Mouse (Mus musculus): ENCODE measurements around the gene Ube2g1.
"Not testable (repeated sequence)": the region's sequence is repeated elsewhere in the genome, so short reads cannot be mapped to it uniquely, and the experiment has no call there.

Gene Ube2g1

DNA sequence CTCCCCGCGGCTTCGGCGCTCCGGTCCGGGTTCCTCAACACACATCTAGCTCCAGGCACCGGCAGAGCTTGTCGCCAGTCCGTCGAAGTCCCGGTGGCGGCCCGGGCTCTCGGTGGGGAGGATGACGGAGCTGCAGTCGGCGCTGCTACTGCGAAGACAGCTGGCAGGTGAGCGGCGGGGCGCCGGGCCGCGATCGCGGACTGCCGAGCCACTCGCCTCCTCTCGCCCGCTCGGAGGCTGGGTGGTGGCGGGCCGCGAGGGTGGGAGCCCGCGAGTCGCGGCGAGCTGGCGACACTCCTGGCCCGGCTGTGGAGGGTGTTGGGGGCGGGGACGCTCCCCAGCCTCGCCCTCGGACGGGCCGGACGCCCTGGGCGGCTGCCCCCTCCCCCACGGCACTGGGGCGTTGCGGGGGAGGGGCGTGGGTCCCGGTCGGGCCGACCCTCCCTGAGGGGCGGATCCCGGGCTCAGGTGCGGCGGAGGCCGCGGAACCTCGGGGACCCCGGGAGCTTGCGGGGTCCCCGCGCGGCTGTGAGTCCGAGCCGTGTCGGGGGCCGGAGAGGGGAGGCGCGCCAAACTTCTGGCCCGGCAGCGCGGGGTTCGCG, 487 bp downstream of the Ube2g1 start:
- DNase-seq = peak; percentile 74

DNA sequence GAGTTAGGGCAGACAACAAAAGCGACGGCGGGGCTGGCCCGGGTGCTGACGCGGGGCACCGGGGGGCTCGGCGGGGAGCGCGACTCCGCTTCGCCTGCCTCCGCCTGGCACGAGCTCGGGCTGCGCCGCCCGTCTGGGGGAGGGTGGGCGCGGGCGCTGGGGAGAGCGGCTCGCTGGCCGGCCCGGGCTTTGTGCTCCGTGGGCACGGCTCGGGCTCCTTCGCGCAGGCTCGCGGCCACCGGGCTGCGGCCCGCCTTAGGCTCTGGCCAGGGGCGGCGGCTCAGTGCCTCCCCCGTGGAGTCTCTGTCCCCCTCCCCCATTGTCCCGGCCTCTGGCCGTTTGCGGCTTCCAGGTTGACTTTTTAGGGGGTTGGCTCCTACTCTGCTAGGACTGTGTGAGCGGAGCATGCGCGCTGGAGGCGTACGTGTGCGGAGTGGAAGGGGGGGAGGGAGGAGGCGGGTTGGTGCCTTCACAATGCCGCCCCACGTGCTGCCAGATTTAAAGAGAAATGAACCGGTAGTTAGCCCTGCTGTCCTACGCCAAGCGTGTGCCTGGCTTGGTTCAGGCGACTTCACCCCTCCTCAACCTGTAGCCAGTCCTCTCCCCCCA, 1.1 kb downstream of the Ube2g1 start:
- DNase-seq = peak; percentile 88

DNA sequence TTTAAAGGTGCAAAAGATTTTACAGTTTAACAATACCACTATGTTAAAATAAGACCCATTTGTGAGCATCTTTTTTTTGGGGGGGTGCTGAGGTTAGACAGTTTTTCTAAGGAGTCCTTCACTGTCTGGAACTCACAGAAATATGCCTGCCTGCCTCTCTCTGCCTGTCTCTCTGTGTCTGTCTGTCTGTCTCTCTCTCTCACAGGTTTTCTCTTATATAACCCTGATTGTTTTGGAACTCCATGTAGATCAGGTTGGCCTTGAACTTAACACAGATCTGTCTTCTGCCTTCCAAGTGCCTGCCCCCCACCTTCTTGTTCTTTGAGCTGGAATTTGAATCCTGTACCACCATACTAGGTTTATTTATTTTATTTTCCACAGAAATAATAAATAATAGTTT, 2.2 kb downstream of the Ube2g1 start:
- no peak for DNase-seq

DNA sequence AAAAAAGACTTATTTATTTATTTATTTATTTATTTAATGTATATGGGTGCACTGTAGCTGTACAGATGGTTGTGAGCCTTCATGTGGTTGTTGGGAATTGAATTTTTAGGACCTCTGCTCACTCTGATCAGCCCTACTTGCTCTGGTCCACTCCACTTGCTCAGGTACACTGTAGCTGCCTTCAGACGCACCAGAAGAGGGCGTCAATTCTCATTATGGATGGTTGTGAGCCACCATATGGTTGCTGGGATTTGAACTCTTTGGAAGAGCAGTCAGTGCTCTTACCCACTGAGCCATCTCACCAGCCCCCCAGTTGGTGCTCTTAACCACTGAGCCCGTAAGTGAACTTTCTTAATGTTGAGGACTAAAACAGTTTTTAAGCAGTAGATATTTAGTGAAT, 7.3 kb downstream of the Ube2g1 start:
- DNase-seq = not testable (repeated sequence)

DNA sequence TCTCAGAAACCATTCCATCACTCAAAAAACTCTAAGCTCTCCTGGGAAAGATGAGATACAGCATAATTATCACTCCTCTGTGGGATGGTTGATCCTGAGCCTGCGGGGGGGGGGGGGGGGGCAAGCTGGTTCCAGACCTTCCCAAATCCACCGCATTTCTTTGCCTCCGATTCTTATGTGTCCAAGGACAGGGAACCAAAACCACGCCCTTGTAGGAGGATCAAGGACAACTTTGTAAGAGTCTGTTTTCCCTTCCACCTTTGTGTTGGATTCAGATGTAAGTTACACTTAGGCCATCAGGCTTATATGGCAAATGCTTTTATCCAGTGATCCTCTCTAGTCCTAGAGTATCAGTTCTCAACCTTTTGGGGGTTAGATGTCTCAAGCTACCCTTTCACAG, 8.8 kb downstream of the Ube2g1 start:
- no peak for DNase-seq

DNA sequence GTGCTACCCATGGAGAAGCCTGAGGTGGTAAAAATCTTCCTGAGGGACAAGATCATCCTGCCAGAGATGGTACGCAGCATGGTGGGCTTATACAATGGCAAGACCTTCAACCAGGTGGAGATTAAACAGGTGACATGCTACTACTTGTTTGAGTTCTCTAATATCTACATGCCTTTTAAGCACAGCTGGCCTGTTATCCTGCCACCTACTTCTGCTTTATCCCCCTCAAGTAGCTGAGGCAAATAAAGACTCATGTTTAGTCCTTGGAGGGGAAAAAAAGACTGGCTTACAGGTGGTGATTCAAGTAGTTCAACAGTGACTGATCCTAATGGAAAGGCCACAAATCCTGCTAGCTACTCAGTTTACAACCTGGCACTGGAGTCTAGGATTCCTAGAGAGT, 11.4 kb downstream of the Ube2g1 start:
- DNase-seq = no peak

DNA sequence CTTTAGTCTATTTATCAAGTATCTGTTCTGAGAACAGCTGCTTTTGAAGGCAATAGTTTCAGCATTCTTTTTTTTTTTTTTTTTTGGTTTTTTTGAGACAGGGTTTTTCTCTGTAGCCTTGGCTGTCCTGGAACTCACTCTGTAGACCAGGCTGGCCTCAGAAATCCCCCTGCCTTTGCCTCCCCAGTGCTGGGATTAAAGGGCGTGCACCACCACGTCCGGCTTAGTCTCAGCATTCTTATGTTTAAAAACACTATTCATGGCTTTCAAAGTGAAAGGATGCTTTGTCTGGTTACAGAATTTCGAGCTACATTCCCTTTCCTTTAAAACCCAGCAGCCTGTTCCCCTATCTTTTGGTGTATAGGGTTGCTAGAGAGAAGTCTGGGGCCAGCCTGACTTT, 35.6 kb downstream of the Ube2g1 start:
- DNase-seq = no peak

DNA sequence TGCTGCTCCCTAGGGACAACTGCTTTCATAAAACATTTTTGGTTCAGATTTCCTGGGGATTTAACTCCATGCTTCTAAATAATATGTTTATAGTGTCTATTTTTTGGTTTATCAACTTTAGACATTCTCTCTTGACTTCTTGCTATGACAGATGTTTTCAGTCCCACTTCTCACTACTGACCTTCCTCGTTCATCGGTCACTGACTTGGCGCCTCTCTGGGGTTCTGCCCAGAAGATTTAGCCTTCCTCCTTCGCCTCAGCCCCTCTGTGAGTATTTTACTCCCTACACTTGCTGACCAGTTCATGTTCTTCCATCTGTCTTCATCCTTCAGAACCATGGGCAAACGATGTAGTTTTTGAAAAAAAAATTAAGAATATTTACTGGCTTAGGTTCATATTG, 38.3 kb downstream of the Ube2g1 start:
- no peak for DNase-seq

DNA sequence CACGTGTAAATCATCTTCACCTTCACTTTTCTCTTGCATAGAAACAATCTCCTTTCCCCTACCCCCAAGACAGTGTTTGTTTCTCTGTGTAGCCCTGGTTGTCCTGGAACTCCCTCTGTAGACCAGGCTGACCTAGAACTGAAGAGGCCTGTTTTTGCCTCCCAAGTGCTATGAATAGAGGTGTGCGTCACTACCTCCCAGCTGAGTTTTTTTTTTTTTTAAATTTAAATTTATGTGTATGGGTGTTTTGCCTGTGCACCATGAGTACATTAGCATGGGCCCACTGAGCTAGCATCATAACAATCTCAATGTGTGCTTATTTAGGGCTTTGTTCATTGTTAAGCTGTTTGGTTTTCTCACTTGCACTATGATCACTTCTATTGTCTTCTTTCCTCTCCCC, 43.3 kb downstream of the Ube2g1 start:
- DNase-seq = no peak

DNA sequence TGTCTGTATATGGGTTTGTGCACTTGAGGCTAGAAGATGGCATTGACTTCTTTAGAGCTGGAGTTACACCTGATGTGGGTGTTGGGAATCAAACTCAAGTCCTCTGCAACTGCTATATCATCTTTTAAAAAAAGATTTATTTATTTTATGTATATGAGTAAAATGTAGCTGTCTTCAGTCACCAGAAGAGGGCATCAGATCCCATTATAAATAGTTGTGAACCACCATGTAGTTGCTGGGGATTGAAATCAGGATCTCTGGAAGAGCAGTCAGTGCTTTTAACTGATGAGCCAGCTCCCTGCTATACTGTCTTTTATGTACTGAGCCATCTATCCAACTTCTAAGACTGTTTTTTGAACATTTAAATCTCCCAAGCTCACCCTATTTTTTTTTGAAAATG, 52.8 kb downstream of the Ube2g1 start:
- DNase-seq = no peak

DNA sequence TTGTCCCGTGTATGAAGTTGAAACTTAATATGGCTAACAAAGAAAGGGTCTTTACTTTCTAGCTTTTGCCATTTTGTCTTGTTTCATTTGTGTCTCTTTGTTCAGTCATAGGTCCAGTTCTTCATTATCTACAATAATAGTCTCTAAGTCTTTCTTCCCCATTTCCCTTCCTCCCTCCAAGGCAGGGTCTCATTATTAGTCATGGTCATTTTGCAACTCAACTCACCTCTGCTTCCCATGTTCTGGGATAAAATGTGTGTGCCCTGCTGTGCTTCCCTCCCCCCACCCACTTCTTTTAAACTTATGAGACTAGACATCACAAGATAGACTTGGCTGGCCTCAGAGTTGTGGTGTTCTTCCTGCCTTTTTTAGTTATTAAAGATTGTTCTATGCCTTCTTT, 53.3 kb downstream of the Ube2g1 start:
- DNase-seq = no peak

DNA sequence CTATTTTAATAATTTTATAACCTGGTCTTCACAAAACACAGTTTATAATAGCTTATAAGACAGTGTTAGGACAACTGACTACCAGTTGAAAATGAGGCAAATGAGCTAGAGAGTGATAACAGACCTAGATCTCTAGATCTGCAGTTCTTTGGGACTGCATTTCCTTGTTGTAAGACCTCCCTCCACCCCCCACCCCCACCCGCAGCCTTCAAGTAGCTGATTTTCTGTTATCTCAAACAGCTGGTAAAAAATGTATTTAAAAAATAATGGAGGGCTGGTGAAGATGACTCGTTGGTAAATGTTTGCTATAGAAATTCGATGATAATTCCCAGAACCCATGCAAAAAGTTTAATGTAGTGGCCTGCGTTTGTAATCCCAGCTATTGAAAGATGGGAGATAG, 57.6 kb downstream of the Ube2g1 start:
- DNase-seq = no peak

DNA sequence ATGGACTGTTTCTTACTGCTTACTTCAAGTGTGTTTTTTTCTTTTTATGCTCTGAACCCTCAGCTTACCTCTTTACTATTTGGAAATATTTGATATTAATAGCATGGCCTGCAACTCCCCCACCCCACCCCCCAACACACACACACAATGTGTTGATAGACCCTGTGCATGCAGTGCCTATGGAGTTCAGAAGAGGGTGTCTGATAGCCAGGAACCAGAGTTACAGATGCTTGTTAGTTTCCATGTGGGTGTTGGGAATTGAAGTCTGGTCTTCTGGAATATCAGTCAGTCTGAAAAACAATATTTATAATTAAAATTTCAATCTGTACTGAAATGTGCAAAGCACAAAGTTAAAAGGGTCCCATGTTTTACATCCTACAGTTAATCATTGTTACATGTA, 63.6 kb downstream of the Ube2g1 start:
- DNase-seq = no peak

DNA sequence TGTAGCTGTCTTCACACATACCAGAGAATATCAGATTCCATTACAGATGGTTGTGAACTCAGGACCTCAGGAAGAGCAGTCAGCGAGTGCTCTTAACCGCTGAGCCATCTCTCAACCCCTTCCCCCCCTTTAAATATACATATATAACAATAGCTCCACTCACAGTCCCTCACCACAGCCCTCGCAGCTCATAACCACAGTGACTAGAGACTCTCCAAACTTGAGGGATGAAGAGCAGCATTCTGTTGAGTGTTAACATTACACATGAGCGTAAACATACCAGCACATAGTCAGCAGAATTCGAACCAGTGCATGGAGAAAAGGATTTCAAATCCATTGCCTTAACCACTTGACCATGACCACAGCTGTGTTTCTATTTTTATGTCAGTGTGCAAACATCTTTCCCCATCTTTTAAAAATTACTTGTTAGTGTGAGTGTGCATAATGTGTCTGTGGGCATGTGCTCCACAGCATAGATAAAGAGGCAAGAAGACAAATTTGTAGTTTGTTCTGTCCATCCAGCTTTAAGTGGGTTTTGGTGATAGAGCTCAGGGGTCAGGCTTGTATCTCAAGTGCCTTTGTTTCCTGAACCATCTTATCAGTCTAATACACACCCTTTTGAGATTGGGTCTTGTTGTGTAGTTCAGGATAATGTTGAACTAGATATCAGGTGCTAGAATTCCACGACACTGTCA, 64.4 kb downstream of the Ube2g1 start:
- no peak for DNase-seq

DNA sequence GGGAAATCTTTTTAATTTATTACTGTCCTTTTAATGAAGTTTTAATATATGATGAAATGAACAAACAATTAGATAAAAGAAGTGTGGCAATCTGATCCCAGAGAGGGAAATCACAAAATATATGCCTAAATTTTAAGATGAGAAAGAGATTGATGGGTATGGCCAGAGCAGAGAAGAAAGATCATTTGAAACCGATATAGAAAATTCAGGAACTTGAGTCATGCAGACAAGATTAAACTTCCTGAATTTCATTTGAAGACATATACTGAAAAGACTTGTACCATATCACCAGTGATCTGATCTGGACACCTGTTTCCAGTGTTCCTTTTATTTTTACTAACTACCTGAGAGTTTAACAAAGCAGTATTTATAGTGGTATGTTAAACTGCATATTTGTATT, 65.4 kb downstream of the Ube2g1 start:
- no peak for DNase-seq

DNA sequence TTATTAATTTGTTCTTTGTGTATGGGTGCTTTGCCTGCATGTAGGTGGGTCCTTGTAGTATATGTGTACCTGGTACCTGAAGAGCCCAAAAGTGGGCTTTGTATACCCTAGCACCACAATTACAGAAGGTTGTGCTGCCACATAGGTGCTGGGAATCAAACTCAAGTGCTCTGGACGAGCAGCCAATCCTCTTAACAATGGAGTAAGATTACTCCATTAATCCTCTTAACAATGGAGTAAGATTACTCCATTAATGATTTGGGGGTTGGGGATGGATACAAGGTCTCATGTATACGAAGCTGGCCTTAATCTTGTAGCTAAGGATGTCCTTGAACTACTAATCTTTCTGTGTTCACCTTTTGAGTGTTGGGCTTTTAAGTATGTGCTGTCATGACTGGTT, 68.2 kb downstream of the Ube2g1 start:
- DNase-seq = no peak

DNA sequence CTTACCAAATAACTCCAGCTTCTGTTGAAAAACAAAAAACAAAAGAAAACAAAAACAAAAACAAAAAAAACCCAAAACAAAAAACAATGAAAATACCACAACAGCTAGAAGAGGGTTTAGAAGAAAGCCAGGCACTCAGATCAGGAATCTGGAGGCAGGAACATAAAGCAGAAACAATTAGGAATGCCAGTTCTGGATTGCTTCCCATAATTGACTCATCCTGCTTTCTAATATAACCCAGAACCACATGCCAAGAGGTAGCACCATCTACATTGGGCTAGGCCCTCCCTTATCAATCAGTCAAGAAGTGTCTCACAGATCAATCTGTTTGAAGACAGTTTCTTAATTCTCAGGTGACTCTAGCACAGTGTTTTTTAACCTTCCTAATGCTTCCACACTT, 73.6 kb downstream of the Ube2g1 start:
- DNase-seq = no peak

DNA sequence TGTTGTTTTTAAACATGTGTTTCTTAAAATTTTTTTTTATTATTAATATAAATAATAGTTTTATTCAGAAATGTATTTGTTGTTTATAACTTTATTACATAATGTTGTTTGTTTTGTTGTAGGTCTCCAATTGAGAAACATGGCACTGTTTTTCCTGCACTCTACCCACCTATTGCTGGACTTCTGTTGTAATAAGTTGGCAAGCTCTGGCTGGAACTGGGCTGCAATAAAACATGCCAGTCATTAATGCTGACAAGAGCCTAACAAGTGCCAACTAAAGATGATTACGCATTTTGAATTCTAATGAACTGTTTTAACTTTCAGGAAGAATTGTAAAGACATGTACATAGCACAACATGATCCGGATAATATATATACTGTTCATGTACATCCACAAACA, 76.3 kb downstream of the Ube2g1 start:
- no peak for DNase-seq

DNA sequence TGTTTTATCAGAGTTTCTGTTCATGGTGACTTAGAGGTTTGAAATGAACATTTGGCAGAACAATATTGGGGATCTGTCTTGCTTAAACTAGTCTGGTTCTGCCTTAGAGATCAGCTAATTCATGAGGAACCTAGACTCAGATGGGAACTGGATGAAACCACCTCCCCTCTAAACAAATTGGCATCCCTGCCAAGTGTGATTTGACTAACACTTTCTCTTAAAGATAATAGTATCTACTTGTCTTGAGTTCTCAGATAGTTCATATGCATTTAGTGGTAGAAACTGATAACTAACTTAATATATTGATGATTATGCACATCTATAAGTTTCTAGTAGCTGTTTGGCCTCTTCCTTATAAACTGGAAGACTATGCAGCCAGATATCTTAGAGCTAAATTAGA, 79.6 kb downstream of the Ube2g1 start:
- no peak for DNase-seq

DNA sequence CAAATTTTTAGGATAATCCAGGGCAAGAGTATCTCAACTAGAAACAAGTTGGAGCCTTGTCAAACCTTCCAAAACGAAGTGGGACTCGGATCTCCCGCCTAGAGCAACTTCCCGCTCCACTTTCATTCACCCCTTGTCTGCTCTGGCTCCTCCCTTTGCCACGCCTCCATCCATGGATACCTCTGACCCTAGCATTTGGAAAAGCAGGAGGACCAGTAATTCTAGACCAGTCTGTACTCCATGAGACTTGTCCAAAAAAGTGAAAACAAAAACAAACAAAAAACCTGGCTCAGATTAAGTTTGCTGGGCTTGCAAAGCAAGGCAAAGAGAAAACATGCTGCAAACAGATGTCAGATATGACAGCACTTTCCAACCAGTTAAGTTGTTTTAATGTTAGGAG, 81.2 kb downstream of the Ube2g1 start:
- no peak for DNase-seq

DNA sequence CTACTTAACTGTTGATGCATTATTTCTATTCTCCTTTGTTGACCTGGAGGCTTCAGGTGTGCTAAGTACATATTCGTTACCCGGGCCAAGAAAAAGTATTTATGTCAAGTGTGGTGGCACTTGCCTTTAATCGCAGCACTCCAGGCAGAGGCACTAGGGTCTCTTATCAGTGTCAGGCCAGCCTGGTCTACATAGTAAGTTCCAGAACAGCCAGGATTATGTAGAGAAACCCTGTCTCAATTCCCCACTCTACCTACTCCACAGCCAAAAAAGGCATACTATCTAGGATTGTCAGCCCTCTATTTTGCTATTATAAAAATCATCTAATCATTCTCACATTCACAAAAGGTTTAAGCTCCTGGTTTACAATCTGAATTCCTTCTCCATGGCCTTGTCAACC, 82.0 kb downstream of the Ube2g1 start:
- DNase-seq = no peak

DNA sequence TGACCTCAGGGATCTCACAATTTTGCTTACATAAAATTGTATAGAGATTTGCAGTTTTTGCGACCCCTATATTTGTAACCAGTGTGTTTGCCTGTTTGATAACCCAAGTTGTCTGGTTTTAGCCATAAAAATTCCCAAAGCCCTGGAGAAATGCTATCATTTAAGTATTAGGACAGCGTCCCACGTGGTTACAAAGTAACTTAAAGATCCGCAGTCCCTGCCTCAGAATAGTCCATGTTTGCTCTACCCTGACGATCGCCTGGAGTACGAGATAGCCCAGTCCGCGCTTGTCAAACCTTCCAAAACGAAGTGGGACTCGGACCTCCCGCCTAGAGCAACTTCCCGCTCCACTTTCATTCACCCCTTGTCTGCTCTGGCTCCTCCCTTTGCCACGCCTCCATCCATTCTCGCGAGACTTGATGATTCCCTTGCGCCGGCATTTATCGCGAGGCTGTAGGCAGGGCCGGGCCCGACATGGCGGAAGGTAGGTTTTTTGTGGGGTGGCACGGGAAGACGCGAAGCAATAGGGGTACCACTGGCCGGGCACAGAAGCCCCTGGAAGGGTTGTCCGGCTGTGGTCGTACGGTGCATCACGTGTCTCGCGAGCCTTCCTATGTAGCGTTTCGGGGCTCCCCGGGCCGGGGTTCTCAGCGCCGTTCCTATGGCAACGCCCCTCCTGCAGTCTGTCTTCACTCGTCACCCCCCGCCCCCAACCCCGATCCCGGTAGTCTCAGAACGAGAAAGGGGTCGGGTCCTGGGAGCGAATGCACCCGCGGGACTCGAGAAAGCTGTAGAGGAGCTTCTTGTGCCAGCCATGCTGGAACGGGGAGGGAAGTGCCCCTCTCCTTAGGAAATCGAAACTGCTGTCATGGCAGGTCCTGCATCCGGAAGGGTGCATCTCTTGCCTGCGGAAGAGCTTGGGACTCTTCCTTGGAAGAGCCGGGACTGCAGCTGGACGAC, 82.7 kb downstream of the Ube2g1 start, which contains the start of gene Ankfy1:
TSS of gene Ankfy1 (plus strand) at position 456 of the 960 bp plus-strand sequence.
- DNase-seq = peak; percentile 99

DNA sequence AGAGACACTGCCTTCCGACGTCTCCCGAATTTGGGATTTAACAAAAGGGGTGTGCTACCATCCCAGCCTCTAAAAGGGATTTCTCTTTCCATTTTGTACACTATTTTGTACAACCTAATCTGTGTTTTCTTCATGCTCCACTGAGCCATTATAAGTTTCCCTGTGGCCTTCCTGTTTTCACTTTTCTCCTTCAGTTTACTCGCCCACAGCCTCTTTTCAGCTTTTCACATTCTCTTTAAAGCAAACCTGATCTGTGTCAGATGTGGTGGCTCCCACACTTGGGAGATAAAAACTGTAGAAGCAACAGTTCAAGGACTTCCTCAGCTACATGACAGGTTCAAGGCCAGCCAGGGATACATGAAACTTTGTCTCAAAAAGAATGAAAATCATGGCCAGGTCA, 85.3 kb downstream of the Ube2g1 start:
- no peak for DNase-seq

DNA sequence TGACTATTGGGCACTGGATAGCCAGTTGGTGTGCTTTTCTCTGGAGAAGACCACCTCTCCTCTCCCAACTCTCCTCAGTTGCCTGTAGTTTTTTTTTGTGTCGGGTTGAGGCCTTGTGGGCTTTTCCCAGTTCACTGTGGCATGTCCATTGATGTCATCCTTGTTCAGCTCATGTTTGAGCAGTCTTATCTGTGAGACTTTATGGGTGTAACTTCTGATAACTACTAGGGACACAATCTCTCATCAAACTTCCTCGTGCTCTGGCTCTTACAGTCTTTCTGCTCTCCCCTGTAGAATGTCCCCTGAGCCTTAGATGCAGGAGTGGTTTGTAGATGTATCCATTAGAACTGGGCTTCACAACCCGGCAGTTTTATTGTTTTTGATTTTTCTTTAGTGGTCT, 87.9 kb downstream of the Ube2g1 start:
- no peak for DNase-seq

Measured in thymus, postnatal 25 days (tissue).